Mouse (Mus musculus): ENCODE measurements around the gene Thada. TPM values are rescaled to one million over a fixed set of nuclear protein-coding genes. Genes with fewer than 3 reads are reported as not detected.

Thada gene
- total RNA-seq, 4 experiments from 2014 or later: 15.0 to 17.3 (median 15.6) TPM

GRCm38 (mm10) chr17:84166135-84166860, 299.7 kb downstream of the Thada start:
- DNase-seq (ENCODE audit: low spot score in 2 of 2): no peak

- no peak for DNase-seq (ENCODE audit: low spot score in 2 of 2)
Measured at GRCm38 (mm10) chr17:84165735-84166134, 300.3 kb downstream of the Thada start.

- no peak for DNase-seq (ENCODE audit: low spot score in 2 of 2)
Measured at GRCm38 (mm10) chr17:84164146-84164545, 301.9 kb downstream of the Thada start.

- no peak for DNase-seq (ENCODE audit: low spot score in 2 of 2)
Measured at GRCm38 (mm10) chr17:84163066-84163785, 302.8 kb downstream of the Thada start.

- DNase-seq (ENCODE audit: low spot score in 2 of 2): no peak
Measured at GRCm38 (mm10) chr17:84162211-84162760, 303.7 kb downstream of the Thada start.

- no peak for DNase-seq (ENCODE audit: low spot score in 2 of 2)
Measured at GRCm38 (mm10) chr17:84161231-84161854, 304.7 kb downstream of the Thada start.

- DNase-seq (ENCODE audit: low spot score in 2 of 2): no peak
Measured at GRCm38 (mm10) chr17:84158891-84159290, 307.1 kb downstream of the Thada start.

- no peak for DNase-seq (ENCODE audit: low spot score in 2 of 2)
Measured at GRCm38 (mm10) chr17:84158461-84158795, 307.6 kb downstream of the Thada start.

- no peak for DNase-seq (ENCODE audit: low spot score in 2 of 2)
Measured at GRCm38 (mm10) chr17:84157743-84158460, 308.1 kb downstream of the Thada start.

GRCm38 (mm10) chr17:84156748-84157742, 309.0 kb downstream of the Thada start:
- no peak for DNase-seq (ENCODE audit: low spot score in 2 of 2)

GRCm38 (mm10) chr17:84156227-84156573, 309.8 kb downstream of the Thada start:
- DNase-seq (ENCODE audit: low spot score in 2 of 2): no peak

- DNase-seq (ENCODE audit: low spot score in 2 of 2): no peak
Measured at GRCm38 (mm10) chr17:84155516-84156226, 310.3 kb downstream of the Thada start.

- DNase-seq (ENCODE audit: low spot score in 2 of 2): no peak
Measured at GRCm38 (mm10) chr17:84155029-84155338, 311.0 kb downstream of the Thada start.

GRCm38 (mm10) chr17:84154302-84155028, 311.5 kb downstream of the Thada start:
- no peak for DNase-seq (ENCODE audit: low spot score in 2 of 2)

GRCm38 (mm10) chr17:84152976-84153786, 312.8 kb downstream of the Thada start:
- DNase-seq (ENCODE audit: low spot score in 2 of 2): no peak

- no peak for DNase-seq (ENCODE audit: low spot score in 2 of 2)
Measured at GRCm38 (mm10) chr17:84152206-84152975, 313.6 kb downstream of the Thada start.

GRCm38 (mm10) chr17:84151306-84151705, 314.7 kb downstream of the Thada start:
- no peak for DNase-seq (ENCODE audit: low spot score in 2 of 2)

- DNase-seq (ENCODE audit: low spot score in 2 of 2): no peak
Measured at GRCm38 (mm10) chr17:84150291-84150690, 315.7 kb downstream of the Thada start.
